Mouse (Mus musculus): ENCODE measurements at regions not wholly inside any gene's neighbourhood (a gene's known extent, or its start where the extent isn't known, plus 50 kb on each side); places are given as distances from the start of the nearest gene placed in this dataset.

- DNase-seq: no peak
These were observed 177.3 kb downstream of the Ttc8 start for GRCm38 (mm10) chr12:99097618-99098066.

GRCm38 (mm10) chr12:99099881-99100280, 179.5 kb downstream of the Ttc8 start:
- DNase-seq: no peak

- DNase-seq: no peak
These were observed 188.2 kb downstream of the Ttc8 start for GRCm38 (mm10) chr12:99108616-99109015.

GRCm38 (mm10) chr12:99113781-99114180, 193.4 kb downstream of the Ttc8 start:
- no peak for DNase-seq

GRCm38 (mm10) chr12:99116491-99116890, 196.1 kb downstream of the Ttc8 start:
- no peak for DNase-seq

GRCm38 (mm10) chr12:99118381-99119115, 198.2 kb downstream of the Ttc8 start:
- no peak for DNase-seq

- DNase-seq: no peak
These were observed 199.6 kb downstream of the Ttc8 start for GRCm38 (mm10) chr12:99119966-99120365.

GRCm38 (mm10) chr12:99123611-99124495, 203.5 kb downstream of the Ttc8 start:
- peak; percentile 55 for DNase-seq

GRCm38 (mm10) chr12:99126129-99126528, 205.8 kb downstream of the Ttc8 start:
- no peak for DNase-seq
